Mouse (Mus musculus) Patski (cell line): ENCODE measurements around the gene Rfc5. TPM values are rescaled to one million over a fixed set of nuclear protein-coding genes. Genes with fewer than 3 reads are reported as not detected.

Experiments
- ATAC-seq: fragments of 100-300 bp; one replicate; pipeline ENCODE4 v1.8.0; 2021
- CTCF ChIA-PET: fragments of 350-600 bp; sonication (Branson Sonifier 250); formaldehyde crosslinking; loops from one replicate; lab custom pipeline; 2022; ENCODE audit warnings: inconsistent platforms; lab: Charles Lee
- POLR2A ChIA-PET: fragments of 350-600 bp; sonication (Branson Sonifier 250); formaldehyde crosslinking; loops from one replicate; lab custom pipeline; 2022; ENCODE audit warnings: antibody characterized with exemption, inconsistent platforms; lab: Charles Lee
- DNase-seq: peaks from one replicate; pipeline ENCODE4 v3.0.0-alpha.2; 2011; ENCODE audit warnings: low read depth, low spot score
- H3K27me3 ChIP-seq: fragments of 371-371 bp; one replicate; pipeline ENCODE4 v1.5.1; 2021
- CTCF ChIP-seq: fragments of 100-300 bp; IDR thresholded peaks from one replicate; pipeline ENCODE4 v1.5.1; 2021
- in situ Hi-C: fragments of 300-500 bp; cut with MboI; formaldehyde crosslinking; loops from 3 replicates; pipeline ENCODE4 v1.11.1; 2018; ENCODE audit warnings: low pct_unique_long_range_greater_than_20kb, mixed read lengths
- polyA plus RNA-seq: library from polyadenylated mRNA; unstranded; gene quantifications from one replicate; pipeline ENCODE4 v1.2.3, GENCODE M21; 2021

Gene Rfc5
- polyA plus RNA-seq, 1 experiment from 2014 or later = 45.0 TPM

- no peak for DNase-seq
- no peak for TF ChIP-seq CTCF
- ATAC-seq = no peak
- H3K27me3 ChIP-seq = no peaks in the 10 kb centered on the region
- ChIA-PET CTCF (no interaction called here), POLR2A (no interaction called here)
- in situ Hi-C loops = no loop called here
These were observed 50.3 kb downstream of the Rfc5 start for GRCm38 (mm10) chr5:117338503-117338902.

GRCm38 (mm10) chr5:117337999-117338398 is 50.8 kb downstream of the Rfc5 start:
- no peak for DNase-seq
- POLR2A ChIA-PET = no interaction called here
- no peak for ATAC-seq
- no peak for TF ChIP-seq CTCF
- CTCF ChIA-PET = interaction anchor here (1.0 to 1.2 kb wide), 2 partner anchors 11 to 17 kb away, joined by 3 to 4 read pairs; no protein-coding TSS in a partner anchor
- H3K27me3 ChIP-seq = no peaks in the 10 kb centered on the region
- in situ Hi-C loops = no loop called here

GRCm38 (mm10) chr5:117330457-117330856 is 58.4 kb downstream of the Rfc5 start:
- in situ Hi-C loops = no loop called here
- H3K27me3 ChIP-seq = no peaks in the 10 kb centered on the region
- DNase-seq (no peak), ATAC-seq (no peak)
- no peak for TF ChIP-seq CTCF
- ChIA-PET POLR2A (interaction anchor here (1.7 kb wide), 1 partner anchor 12 kb away, joined by 5 read pairs; no protein-coding TSS in a partner anchor), CTCF (interaction anchor here (1.1 to 1.5 kb wide), 2 partner anchors 10 to 26 kb away, joined by 3 read pairs; no protein-coding TSS in a partner anchor)

Other genes with a start within 250 kb of the Rfc5 start
- 829 TPM for gene Pebp1, start 101.4 kb downstream of the Rfc5 start, polyA plus RNA-seq
- gene Vsig10, start 70.0 kb downstream of the Rfc5 start, polyA plus RNA-seq = 46.8 TPM
- gene Wsb2, start 31.7 kb downstream of the Rfc5 start, polyA plus RNA-seq = 197 TPM
- gene Ksr2, start 25.0 kb upstream of the Rfc5 start, polyA plus RNA-seq = not detected